15 mouse cellular contexts compared by ENCODE assay signal in the genomic region with DNA sequence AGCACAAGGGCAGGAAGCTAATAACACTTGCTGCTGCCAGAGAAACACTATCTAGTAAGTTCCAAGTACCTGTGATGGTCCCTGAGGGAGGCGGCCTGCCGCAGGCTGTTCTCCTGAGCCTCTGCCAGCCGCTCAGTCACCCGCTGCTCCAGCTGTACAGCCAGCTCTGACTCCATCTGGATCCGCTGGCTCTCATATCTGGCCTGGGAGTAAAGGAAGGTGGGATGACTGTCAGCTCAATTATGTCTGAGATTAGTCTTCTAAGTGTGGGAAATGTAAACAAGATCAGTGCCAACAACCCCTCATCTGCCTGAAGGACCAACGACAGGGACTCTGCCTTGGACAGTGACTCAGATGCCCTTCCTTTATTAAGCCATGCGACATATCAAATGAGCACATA. TPM values are rescaled to one million over a fixed set of nuclear protein-coding genes. Genes with fewer than 3 reads are reported as not detected.
DNase-seq lines count a peak whose midpoint lies in the region; ATAC-seq and TF ChIP-seq lines count a peak whose summit lies in the region.
"Had no signal": no experiment of that assay in that cellular context is flagged by ENCODE, and none has a peak within 500 bp of the region (broad histone marks: within the 10 kb centered on the region; RNA-seq: fewer than 3 reads in every experiment).

No protein-coding gene starts in this region.

- no peak for ATAC-seq in forebrain, embryonic 13.5 days
- ATAC-seq in forebrain, embryonic 14.5 days, result no peak
- no peak for ATAC-seq in midbrain, embryonic 14.5 days (ENCODE audit: low FRiP score, low TSS enrichment)
- ATAC-seq in midbrain, embryonic 11.5 days (ENCODE audit: low FRiP score), result no peak
- ATAC-seq in heart, postnatal 0 days (ENCODE audit: insufficient read depth, low read depth), result peak; percentile 47; the same call in 1 of the 2 replicates
- ATAC-seq: liver, embryonic 12.5 days had no signal

- no peak overlapping the region for H3K27ac ChIP-seq in forebrain, embryonic 13.5 days
- no peak overlapping the region for H3K27ac ChIP-seq in forebrain, embryonic 14.5 days (ENCODE audit: low read depth, low read length)
- 0 out of 2 replicates have a peak overlapping the region, but pooled peaks have one; percentile 13 for H3K27ac ChIP-seq in midbrain, embryonic 14.5 days (replicated peaks; ENCODE audit: low read depth, low read length)
- H3K27ac ChIP-seq in midbrain, embryonic 11.5 days (ENCODE audit: low read depth, low read length), result no peak overlapping the region
- no peak overlapping the region for H3K27ac ChIP-seq in heart, postnatal 0 days (ENCODE audit: low read depth)
- H3K27ac ChIP-seq: left cerebral cortex, adult 2 months; liver, embryonic 12.5 days; stomach, postnatal 0 days had no signal

- no peak for TF ChIP-seq CTCF in heart, postnatal 0 days (IDR thresholded peaks at IDR 0.05; ENCODE audit: low read depth)

- TF ChIP-seq EP300 in heart, postnatal 0 days (IDR thresholded peaks at IDR 0.05; ENCODE audit: low read depth), result no peak

- H3K4me1 ChIP-seq in forebrain, embryonic 13.5 days, result no peaks in the 10 kb centered on the region
- no peaks in the 10 kb centered on the region for H3K4me1 ChIP-seq in forebrain, embryonic 14.5 days (ENCODE audit: control insufficient read depth, insufficient read depth, low read length)
- no peaks in the 10 kb centered on the region for H3K4me1 ChIP-seq in midbrain, embryonic 14.5 days (ENCODE audit: control insufficient read depth, insufficient read depth, low read length)
- no peaks in the 10 kb centered on the region for H3K4me1 ChIP-seq in midbrain, embryonic 11.5 days (ENCODE audit: control insufficient read depth, insufficient read depth, low read length)
- no peaks in the 10 kb centered on the region for H3K4me1 ChIP-seq in heart, postnatal 0 days (ENCODE audit: control insufficient read depth, insufficient read depth)

- no peaks in the 10 kb centered on the region for H3K27me3 ChIP-seq in forebrain, embryonic 13.5 days
- no peaks in the 10 kb centered on the region for H3K27me3 ChIP-seq in forebrain, embryonic 14.5 days (replicated peaks; ENCODE audit: control insufficient read depth, insufficient read depth, low read length)
- no peaks in the 10 kb centered on the region for H3K27me3 ChIP-seq in midbrain, embryonic 14.5 days (ENCODE audit: control insufficient read depth, insufficient read depth, low read length)
- H3K27me3 ChIP-seq in midbrain, embryonic 11.5 days (ENCODE audit: control insufficient read depth, insufficient read depth, low read length), result no peaks in the 10 kb centered on the region
- H3K27me3 ChIP-seq in heart, postnatal 0 days (ENCODE audit: control insufficient read depth, insufficient read depth, low read length), result no peaks in the 10 kb centered on the region
- H3K27me3 ChIP-seq: liver, embryonic 12.5 days had no signal

- H3K4me3 ChIP-seq in forebrain, embryonic 13.5 days, result no peak overlapping the region
- no peak overlapping the region for H3K4me3 ChIP-seq in forebrain, embryonic 14.5 days (ENCODE audit: low read depth, low read length)
- no peak overlapping the region for H3K4me3 ChIP-seq in midbrain, embryonic 14.5 days (replicated peaks; ENCODE audit: low read depth, low read length)
- H3K4me3 ChIP-seq in midbrain, embryonic 11.5 days (ENCODE audit: low read depth, low read length), result no peak overlapping the region
- no peak overlapping the region for H3K4me3 ChIP-seq in heart, postnatal 0 days (ENCODE audit: low read depth, low read length)
- H3K4me3 ChIP-seq: erythroblast, embryonic 14.5 days; left cerebral cortex, adult 2 months; liver, embryonic 12.5 days had no signal

- H3K9me3 ChIP-seq in forebrain, embryonic 13.5 days (replicated peaks), result no peaks in the 10 kb centered on the region
- no peaks in the 10 kb centered on the region for H3K9me3 ChIP-seq in forebrain, embryonic 14.5 days (replicated peaks; ENCODE audit: control insufficient read depth, low read length)
- no peaks in the 10 kb centered on the region for H3K9me3 ChIP-seq in midbrain, embryonic 14.5 days (ENCODE audit: control insufficient read depth, low read length)
- no peaks in the 10 kb centered on the region for H3K9me3 ChIP-seq in midbrain, embryonic 11.5 days (ENCODE audit: control insufficient read depth, low read length)
- H3K9me3 ChIP-seq in heart, postnatal 0 days (replicated peaks; ENCODE audit: control insufficient read depth, low read length), result no peaks in the 10 kb centered on the region
- H3K9me3 ChIP-seq: liver, embryonic 12.5 days had no signal

- peaks cover 91% of the 10 kb centered on the region for H3K36me3 ChIP-seq in forebrain, embryonic 13.5 days (ENCODE audit: poor library complexity, severe bottlenecking)
- H3K36me3 ChIP-seq in forebrain, embryonic 14.5 days (ENCODE audit: control insufficient read depth, insufficient read depth, low read length), result peaks cover 91% of the 10 kb centered on the region
- peaks cover 70% of the 10 kb centered on the region for H3K36me3 ChIP-seq in midbrain, embryonic 14.5 days (ENCODE audit: control insufficient read depth, insufficient read depth, low read length)
- peaks cover 25% of the 10 kb centered on the region for H3K36me3 ChIP-seq in midbrain, embryonic 11.5 days (ENCODE audit: control insufficient read depth, insufficient read depth, low read length)
- peaks cover 73% of the 10 kb centered on the region for H3K36me3 ChIP-seq in heart, postnatal 0 days (replicated peaks; ENCODE audit: control insufficient read depth, insufficient read depth, low read length)

- DNase-seq in forebrain, embryonic 14.5 days (ENCODE audit: low spot score), result no peak
- peak; percentile 33 for DNase-seq in midbrain, embryonic 14.5 days
- no peak for DNase-seq in midbrain, embryonic 11.5 days (ENCODE audit: low spot score, missing footprints)
- peak; percentile 13 for DNase-seq in heart, postnatal 0 days (ENCODE audit: low spot score)
- DNase-seq in retina, postnatal 7 days (ENCODE audit: low read depth, low spot score), result peak; percentile 53
- no peak for DNase-seq in cerebellum, adult 9-10 months
- DNase-seq in spleen, postnatal 10 days (ENCODE audit: low spot score in 2 of 2), result no peak
- DNase-seq: kidney, adult 8-10 months; lung, postnatal 10 days; thymus, postnatal 36 days had no signal

- H3K4me2 ChIP-seq in forebrain, embryonic 13.5 days, result no peak overlapping the region
- no peak overlapping the region for H3K4me2 ChIP-seq in forebrain, embryonic 14.5 days (ENCODE audit: low read length)
- H3K4me2 ChIP-seq in midbrain, embryonic 14.5 days (ENCODE audit: low read length), result no peak overlapping the region
- H3K4me2 ChIP-seq in midbrain, embryonic 11.5 days, result no peak overlapping the region
- H3K4me2 ChIP-seq in heart, postnatal 0 days (ENCODE audit: low read depth, low read length), result no peak overlapping the region
- H3K4me2 ChIP-seq: liver, embryonic 12.5 days had no signal

- WGBS in forebrain, embryonic 13.5 days, result 86% methylated on average over 7 of the region's 7 CpGs
- 81% methylated on average over 7 of the region's 7 CpGs for WGBS in forebrain, embryonic 14.5 days
- 76% methylated on average over 7 of the region's 7 CpGs for WGBS in midbrain, embryonic 14.5 days
- 84% methylated on average over 7 of the region's 7 CpGs for WGBS in midbrain, embryonic 11.5 days
- 51% methylated on average over 7 of the region's 7 CpGs for WGBS in heart, postnatal 0 days

- peak overlapping the region; percentile 37; the same call in 1 of the 2 replicates for H3K9ac ChIP-seq in forebrain, embryonic 13.5 days
- no peak overlapping the region for H3K9ac ChIP-seq in forebrain, embryonic 14.5 days (ENCODE audit: low read length)
- H3K9ac ChIP-seq in midbrain, embryonic 14.5 days (replicated peaks; ENCODE audit: low read length), result no peak overlapping the region
- H3K9ac ChIP-seq in midbrain, embryonic 11.5 days (ENCODE audit: low read length), result no peak overlapping the region
- H3K9ac ChIP-seq in heart, postnatal 0 days (replicated peaks; ENCODE audit: low read depth, low read length), result no peak overlapping the region
- H3K9ac ChIP-seq: liver, embryonic 12.5 days had no signal

RNA-seq across cellular contexts. Expression of a gene that starts 12.3 kb away (rescaled TPM):
- polyA plus RNA-seq in forebrain, embryonic 13.5 days (2015; fragmentation: Nextera tagmentation; extraction: Ambion mirVana), result 37.1 and 43.3 TPM in 2 replicates
- polyA plus RNA-seq in forebrain, embryonic 14.5 days (2014; fragmentation: Nextera tagmentation; extraction: Ambion mirVana), result 13.9 and 18.9 TPM in 2 replicates
- 14.9 and 18.6 TPM in 2 replicates for polyA plus RNA-seq in midbrain, embryonic 14.5 days (2014; fragmentation: Nextera tagmentation; extraction: Ambion mirVana)
- polyA plus RNA-seq in midbrain, embryonic 11.5 days (2014; fragmentation: Nextera tagmentation; extraction: Ambion mirVana), result 20.0 and 28.3 TPM in 2 replicates
- 7.5 and 15.5 TPM in 2 replicates for total RNA-seq in heart, postnatal 0 days (2014; rRNA removed; ENCODE audit: low replicate concordance)
- polyA plus RNA-seq in heart, postnatal 0 days (2015; fragmentation: Nextera tagmentation; extraction: Ambion mirVana), result 6.9 and 8.4 TPM in 2 replicates

RNA-seq across cellular contexts. Expression of a gene that starts 12.5 kb away (rescaled TPM):
- 208 and 210 TPM in 2 replicates for polyA plus RNA-seq in forebrain, embryonic 13.5 days (2015; fragmentation: Nextera tagmentation; extraction: Ambion mirVana)
- 188 and 243 TPM in 2 replicates for polyA plus RNA-seq in forebrain, embryonic 14.5 days (2014; fragmentation: Nextera tagmentation; extraction: Ambion mirVana)
- 189 and 220 TPM in 2 replicates for polyA plus RNA-seq in midbrain, embryonic 14.5 days (2014; fragmentation: Nextera tagmentation; extraction: Ambion mirVana)
- 205 and 206 TPM in 2 replicates for polyA plus RNA-seq in midbrain, embryonic 11.5 days (2014; fragmentation: Nextera tagmentation; extraction: Ambion mirVana)
- 240 and 263 TPM in 2 replicates for total RNA-seq in heart, postnatal 0 days (2014; rRNA removed; ENCODE audit: low replicate concordance)
- polyA plus RNA-seq in heart, postnatal 0 days (2015; fragmentation: Nextera tagmentation; extraction: Ambion mirVana), result 180 and 186 TPM in 2 replicates

RNA-seq across cellular contexts. Expression of a gene that starts 14.8 kb away (rescaled TPM):
- 3.7 and 4.0 TPM in 2 replicates for polyA plus RNA-seq in forebrain, embryonic 13.5 days (2015; fragmentation: Nextera tagmentation; extraction: Ambion mirVana)
- 3.3 and 3.9 TPM in 2 replicates for polyA plus RNA-seq in forebrain, embryonic 14.5 days (2014; fragmentation: Nextera tagmentation; extraction: Ambion mirVana)
- 4.1 and 4.3 TPM in 2 replicates for polyA plus RNA-seq in midbrain, embryonic 14.5 days (2014; fragmentation: Nextera tagmentation; extraction: Ambion mirVana)
- polyA plus RNA-seq in midbrain, embryonic 11.5 days (2014; fragmentation: Nextera tagmentation; extraction: Ambion mirVana), result 1.8 and 2.9 TPM in 2 replicates
- total RNA-seq in heart, postnatal 0 days (2014; rRNA removed; ENCODE audit: low replicate concordance), result 1.1 and 2.8 TPM in 2 replicates
- polyA plus RNA-seq in heart, postnatal 0 days (2015; fragmentation: Nextera tagmentation; extraction: Ambion mirVana), result 1.1 and 1.4 TPM in 2 replicates
- polyA plus RNA-seq: erythroblast, embryonic 14.5 days had no signal

RNA-seq across cellular contexts. Expression of a gene that starts 29.0 kb away (rescaled TPM):
- 72.6 and 78.8 TPM in 2 replicates for polyA plus RNA-seq in forebrain, embryonic 13.5 days (2015; fragmentation: Nextera tagmentation; extraction: Ambion mirVana)
- 126 and 146 TPM in 2 replicates for polyA plus RNA-seq in forebrain, embryonic 14.5 days (2014; fragmentation: Nextera tagmentation; extraction: Ambion mirVana)
- polyA plus RNA-seq in midbrain, embryonic 14.5 days (2014; fragmentation: Nextera tagmentation; extraction: Ambion mirVana), result 222 and 270 TPM in 2 replicates
- polyA plus RNA-seq in midbrain, embryonic 11.5 days (2014; fragmentation: Nextera tagmentation; extraction: Ambion mirVana), result 29.6 and 30.4 TPM in 2 replicates
- 1.5 and 10.2 TPM in 2 replicates for total RNA-seq in heart, postnatal 0 days (2014; rRNA removed; ENCODE audit: low replicate concordance)
- polyA plus RNA-seq in heart, postnatal 0 days (2015; fragmentation: Nextera tagmentation; extraction: Ambion mirVana), result 3.4 and 4.3 TPM in 2 replicates

RNA-seq across cellular contexts. Expression of a gene that starts 57.9 kb away (rescaled TPM):
- polyA plus RNA-seq in forebrain, embryonic 13.5 days (2015; fragmentation: Nextera tagmentation; extraction: Ambion mirVana), result 104 and 106 TPM in 2 replicates
- polyA plus RNA-seq in forebrain, embryonic 14.5 days (2014; fragmentation: Nextera tagmentation; extraction: Ambion mirVana), result 70.3 and 77.3 TPM in 2 replicates
- polyA plus RNA-seq in midbrain, embryonic 14.5 days (2014; fragmentation: Nextera tagmentation; extraction: Ambion mirVana), result 77.5 and 80.8 TPM in 2 replicates
- 38.2 and 39.4 TPM in 2 replicates for polyA plus RNA-seq in midbrain, embryonic 11.5 days (2014; fragmentation: Nextera tagmentation; extraction: Ambion mirVana)
- total RNA-seq in heart, postnatal 0 days (2014; rRNA removed; ENCODE audit: low replicate concordance), result 23.6 and 23.8 TPM in 2 replicates
- 10.3 and 12.4 TPM in 2 replicates for polyA plus RNA-seq in heart, postnatal 0 days (2015; fragmentation: Nextera tagmentation; extraction: Ambion mirVana)

Comparison
In these comparisons a context has a peak if more than half of its experiments do, and no peak if none do; other contexts are left out.
1. DNase-seq: peak in midbrain, embryonic 14.5 days (single experiment), heart, postnatal 0 days (single experiment) and retina, postnatal 7 days (single experiment); none in forebrain, embryonic 14.5 days (single experiment), midbrain, embryonic 11.5 days (single experiment), cerebellum, adult 9-10 months (single experiment) and spleen, postnatal 10 days (0 of 2).